ENCODE assay signal across 10 mouse cellular contexts in the genomic region with DNA sequence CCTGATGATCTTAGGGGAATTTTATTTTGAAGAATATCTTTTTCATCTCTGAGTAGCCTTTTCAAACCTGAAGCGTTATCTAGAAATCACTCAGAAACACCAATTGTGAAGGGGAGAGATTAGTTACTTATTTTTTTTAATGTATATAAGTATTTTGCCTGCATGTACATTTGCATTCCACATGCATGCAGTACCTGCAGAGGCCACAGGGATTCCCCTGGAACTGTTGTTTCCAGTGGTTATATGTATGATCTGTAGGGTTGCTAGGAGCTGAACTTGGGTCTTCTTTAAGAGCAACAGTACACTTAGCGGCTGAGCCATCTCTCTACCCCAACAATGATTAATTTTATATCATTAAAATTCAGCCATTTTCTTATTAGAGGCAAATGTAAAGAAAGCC. TPM values are rescaled to one million over a fixed set of nuclear protein-coding genes. Genes with fewer than 3 reads are reported as not detected.
DNase-seq lines count a peak whose midpoint lies in the region; ATAC-seq and TF ChIP-seq lines count a peak whose summit lies in the region.
"Had no signal": no experiment of that assay in that cellular context is flagged by ENCODE, and none has a peak within 500 bp of the region (broad histone marks: within the 10 kb centered on the region; RNA-seq: fewer than 3 reads in every experiment).

No protein-coding gene starts in this region.

- H3K4me2 ChIP-seq in forebrain, postnatal 0 days (ENCODE audit: low read depth): no peak overlapping the region
- H3K4me2 ChIP-seq in forebrain, embryonic 11.5 days (ENCODE audit: low read depth, low read length, severe bottlenecking): no peak overlapping the region
- H3K4me2 ChIP-seq in intestine, embryonic 15.5 days (replicated peaks): no peak overlapping the region
- H3K4me2 ChIP-seq: embryonic facial prominence, embryonic 13.5 days; liver, embryonic 15.5 days had no signal

- no peaks in the 10 kb centered on the region for H3K4me1 ChIP-seq in forebrain, postnatal 0 days (ENCODE audit: insufficient read depth)
- no peaks in the 10 kb centered on the region for H3K4me1 ChIP-seq in forebrain, embryonic 11.5 days (replicated peaks; ENCODE audit: control insufficient read depth, insufficient read depth, low read length)
- H3K4me1 ChIP-seq in intestine, embryonic 15.5 days (replicated peaks): no peaks in the 10 kb centered on the region
- H3K4me1 ChIP-seq: embryonic facial prominence, embryonic 13.5 days; liver, embryonic 15.5 days had no signal

- no peak for ATAC-seq in forebrain, postnatal 0 days
- no peak for ATAC-seq in forebrain, embryonic 11.5 days (replicated peaks; ENCODE audit: low FRiP score)
- no peak for ATAC-seq in intestine, embryonic 15.5 days

- no peaks in the 10 kb centered on the region for H3K27me3 ChIP-seq in forebrain, postnatal 0 days (ENCODE audit: insufficient read depth, low read length)
- H3K27me3 ChIP-seq in forebrain, embryonic 11.5 days (ENCODE audit: control insufficient read depth, insufficient read depth, low read length): no peaks in the 10 kb centered on the region
- no peaks in the 10 kb centered on the region for H3K27me3 ChIP-seq in intestine, embryonic 15.5 days (replicated peaks)
- H3K27me3 ChIP-seq: embryonic facial prominence, embryonic 13.5 days; liver, embryonic 15.5 days had no signal

- peak; percentile 45; the same call in 1 of the 2 replicates for TF ChIP-seq CTCF in forebrain, postnatal 0 days (IDR thresholded peaks at IDR 0.05; ENCODE audit: low read depth)

- no peak overlapping the region for H3K9ac ChIP-seq in forebrain, postnatal 0 days
- no peak overlapping the region for H3K9ac ChIP-seq in forebrain, embryonic 11.5 days (ENCODE audit: low read length)
- H3K9ac ChIP-seq in intestine, embryonic 15.5 days: no peak overlapping the region
- H3K9ac ChIP-seq: embryonic facial prominence, embryonic 13.5 days; liver, embryonic 15.5 days had no signal

- WGBS in forebrain, postnatal 0 days: 84% methylated on average over 2 of the region's 2 CpGs
- WGBS in forebrain, embryonic 11.5 days: 96% methylated on average over 2 of the region's 2 CpGs
- 91% methylated on average over 2 of the region's 2 CpGs for WGBS in intestine, embryonic 15.5 days

- peak; percentile 32 for DNase-seq in forebrain, postnatal 0 days
- DNase-seq in forebrain, embryonic 11.5 days (ENCODE audit: low spot score): no peak
- peak; percentile 25 for DNase-seq in lung, postnatal 10 days
- DNase-seq in lung, postnatal 14 days: no peak
- DNase-seq in c-Kit-positive CD71-positive TER-119-negative erythroid progenitor cells, embryonic 14.5 days (ENCODE audit: low read depth): peak; percentile 47
- peak; percentile 55 for DNase-seq in retina, postnatal 1 day
- DNase-seq in frontal cortex, postnatal 14 days (ENCODE audit: low spot score in 2 of 2): no peak

- no peak overlapping the region for H3K27ac ChIP-seq in forebrain, postnatal 0 days (ENCODE audit: low read depth, low read length)
- H3K27ac ChIP-seq in forebrain, embryonic 11.5 days (ENCODE audit: low read depth, low read length): no peak overlapping the region
- H3K27ac ChIP-seq in intestine, embryonic 15.5 days: no peak overlapping the region
- H3K27ac ChIP-seq: embryonic facial prominence, embryonic 13.5 days; liver, embryonic 15.5 days had no signal

- no peak overlapping the region for H3K4me3 ChIP-seq in forebrain, postnatal 0 days (ENCODE audit: low read depth, low read length)
- no peak overlapping the region for H3K4me3 ChIP-seq in forebrain, embryonic 11.5 days (ENCODE audit: low read depth, low read length)
- no peak overlapping the region for H3K4me3 ChIP-seq in intestine, embryonic 15.5 days (replicated peaks)
- H3K4me3 ChIP-seq: embryonic facial prominence, embryonic 13.5 days; liver, embryonic 15.5 days had no signal

- no peaks in the 10 kb centered on the region for H3K9me3 ChIP-seq in forebrain, postnatal 0 days (ENCODE audit: low read length)
- no peaks in the 10 kb centered on the region for H3K9me3 ChIP-seq in forebrain, embryonic 11.5 days (ENCODE audit: control insufficient read depth, low read length)
- H3K9me3 ChIP-seq in intestine, embryonic 15.5 days: no peaks in the 10 kb centered on the region
- H3K9me3 ChIP-seq: embryonic facial prominence, embryonic 13.5 days; liver, embryonic 15.5 days had no signal

- H3K36me3 ChIP-seq in forebrain, postnatal 0 days (ENCODE audit: insufficient read depth): peaks cover 59% of the 10 kb centered on the region
- peaks cover 18% of the 10 kb centered on the region; the same call in 1 of the 2 replicates for H3K36me3 ChIP-seq in forebrain, embryonic 11.5 days (ENCODE audit: control insufficient read depth, insufficient read depth, low read length)
- H3K36me3 ChIP-seq in intestine, embryonic 15.5 days: peaks cover 43% of the 10 kb centered on the region

RNA-seq across cellular contexts. Expression of gene Ddx46, which starts 9.7 kb away (rescaled TPM):
- total RNA-seq in forebrain, postnatal 0 days (2014; rRNA removed): 28.0 and 34.7 TPM in 2 replicates
- 17.7 and 20.1 TPM in 2 replicates for polyA plus RNA-seq in forebrain, postnatal 0 days (2015; fragmentation: Nextera tagmentation; extraction: Ambion mirVana)
- polyA plus RNA-seq in forebrain, embryonic 11.5 days (2014; fragmentation: Nextera tagmentation; extraction: Ambion mirVana): 56.8 and 58.2 TPM in 2 replicates
- polyA plus RNA-seq in intestine, embryonic 15.5 days (2015; fragmentation: Nextera tagmentation; extraction: Ambion mirVana): 31.4 and 31.5 TPM in 2 replicates

RNA-seq across cellular contexts. Expression of gene Caml, which starts 21.7 kb away (rescaled TPM):
- 87.8 and 115 TPM in 2 replicates for total RNA-seq in forebrain, postnatal 0 days (2014; rRNA removed)
- polyA plus RNA-seq in forebrain, postnatal 0 days (2015; fragmentation: Nextera tagmentation; extraction: Ambion mirVana): 116 and 121 TPM in 2 replicates
- 65.4 and 69.7 TPM in 2 replicates for polyA plus RNA-seq in forebrain, embryonic 11.5 days (2014; fragmentation: Nextera tagmentation; extraction: Ambion mirVana)
- polyA plus RNA-seq in intestine, embryonic 15.5 days (2015; fragmentation: Nextera tagmentation; extraction: Ambion mirVana): 41.6 and 46.9 TPM in 2 replicates

RNA-seq across cellular contexts. Expression of gene B4galt7, which starts 44.8 kb away (rescaled TPM):
- 57.6 and 63.1 TPM in 2 replicates for total RNA-seq in forebrain, postnatal 0 days (2014; rRNA removed)
- polyA plus RNA-seq in forebrain, postnatal 0 days (2015; fragmentation: Nextera tagmentation; extraction: Ambion mirVana): 36.1 and 43.0 TPM in 2 replicates
- polyA plus RNA-seq in forebrain, embryonic 11.5 days (2014; fragmentation: Nextera tagmentation; extraction: Ambion mirVana): 24.5 and 25.6 TPM in 2 replicates
- polyA plus RNA-seq in intestine, embryonic 15.5 days (2015; fragmentation: Nextera tagmentation; extraction: Ambion mirVana): 21.7 and 23.2 TPM in 2 replicates

RNA-seq across cellular contexts. Expression of gene B230219D22Rik, which starts 48.4 kb away (rescaled TPM):
- 135 and 167 TPM in 2 replicates for total RNA-seq in forebrain, postnatal 0 days (2014; rRNA removed)
- 40.7 and 59.5 TPM in 2 replicates for polyA plus RNA-seq in forebrain, postnatal 0 days (2015; fragmentation: Nextera tagmentation; extraction: Ambion mirVana)
- 68.4 and 74.3 TPM in 2 replicates for polyA plus RNA-seq in forebrain, embryonic 11.5 days (2014; fragmentation: Nextera tagmentation; extraction: Ambion mirVana)
- 45.2 and 46.2 TPM in 2 replicates for polyA plus RNA-seq in intestine, embryonic 15.5 days (2015; fragmentation: Nextera tagmentation; extraction: Ambion mirVana)

Comparison
In these comparisons a context has a peak if more than half of its experiments do, and no peak if none do; other contexts are left out.
1. DNase-seq: peak in forebrain, postnatal 0 days (single experiment), lung, postnatal 10 days (single experiment), c-Kit-positive CD71-positive TER-119-negative erythroid progenitor cells, embryonic 14.5 days (single experiment) and retina, postnatal 1 day (single experiment); none in forebrain, embryonic 11.5 days (single experiment), lung, postnatal 14 days (single experiment) and frontal cortex, postnatal 14 days (0 of 2).